Mouse (Mus musculus) stomach, postnatal 0 days (tissue): ENCODE measurements around the gene Txndc9. TPM values are rescaled to one million over a fixed set of nuclear protein-coding genes. Genes with fewer than 3 reads are reported as not detected.

Source experiments
- ATAC-seq: fragments of 200-750 bp; cut with Nextera tagmentation; 2 replicates; pipeline ENCODE4 v1.8.0; 2017; ENCODE audit not compliant: low FRiP score, low TSS enrichment
- DNase-seq: peaks from one replicate; pipeline ENCODE4 v3.0.0-alpha.2; 2016; ENCODE audit warnings: low spot score
- H3K27ac ChIP-seq: fragments of 300-500 bp; sonication (generic); replicated peaks from 2 replicates; pipeline ENCODE4 v1.5.1; 2014; ENCODE audit warnings: mild to moderate bottlenecking, control low read depth
- H3K27me3 ChIP-seq: fragments of 300-500 bp; sonication (generic); 2 replicates; pipeline ENCODE4 v1.6.1; 2014; ENCODE audit warnings: low read length; ENCODE audit not compliant: control insufficient read depth, insufficient read depth
- H3K36me3 ChIP-seq: fragments of 300-500 bp; sonication (generic); 2 replicates; pipeline ENCODE4 v1.6.1; 2014; ENCODE audit warnings: low read length, mixed read lengths; ENCODE audit not compliant: control insufficient read depth, insufficient read depth
- H3K4me1 ChIP-seq: fragments of 300-500 bp; sonication (generic); replicated peaks from 2 replicates; pipeline ENCODE4 v1.6.1; 2014; ENCODE audit warnings: antibody characterized with exemption; ENCODE audit not compliant: control insufficient read depth, insufficient read depth
- H3K4me2 ChIP-seq: fragments of 300-500 bp; sonication (generic); replicated peaks from 2 replicates; pipeline ENCODE4 v1.6.1; 2014; ENCODE audit warnings: low read depth, mild to moderate bottlenecking, control low read depth, moderate library complexity
- H3K4me3 ChIP-seq: fragments of 300-500 bp; sonication (generic); 2 replicates; pipeline ENCODE4 v1.5.1; 2014; ENCODE audit warnings: low read depth, low read length, control low read depth
- H3K9ac ChIP-seq: fragments of 300-500 bp; sonication (generic); 2 replicates; pipeline ENCODE4 v1.6.1; 2014; ENCODE audit warnings: mild to moderate bottlenecking, low read length, control low read depth, mixed read lengths
- H3K9me3 ChIP-seq: fragments of 300-500 bp; sonication (generic); 2 replicates; pipeline ENCODE4 v1.6.1; 2016; ENCODE audit warnings: low read length; ENCODE audit not compliant: control insufficient read depth
- CTCF ChIP-seq: IDR thresholded peaks from 2 replicates; pipeline ENCODE4 v1.5.1; 2016; ENCODE audit warnings: antibody characterized with exemption, low read depth, mild to moderate bottlenecking, moderate library complexity
- EP300 ChIP-seq: optimal IDR thresholded peaks from 2 replicates; pipeline ENCODE3; 2016; ENCODE audit warnings: antibody characterized with exemption
- WGBS: fragments of 180-500 bp; shearing (Covaris S2); extraction: QIAGEN DNeasy Blood & Tissue Kit; methylation state at CpG from one replicate; pipeline ENCODE4 v1.1.7; 2014; 5-methylcytosine and 5-hydroxymethylcytosine counted together
- polyA plus RNA-seq: library from polyadenylated mRNA; unstranded; fragments of >200 nt; fragmentation: Nextera tagmentation; extraction: Ambion mirVana; gene quantifications from 2 replicates; pipeline ENCODE4 v1.2.1, GENCODE M21; 2015

The Txndc9 gene
- polyA plus RNA-seq, 1 experiment from 2014 or later: 119 TPM

- ATAC-seq (no peak), DNase-seq (no peak)
- TF ChIP-seq CTCF (no peak), EP300 (no peak)
- Histone ChIP-seq H3K9ac (no peak overlapping the region), H3K4me3 (no peak overlapping the region), H3K4me1 (no peaks in the 10 kb centered on the region; the same call in 1 of the 2 replicates), H3K4me2 (no peak overlapping the region), H3K9me3 (no peaks in the 10 kb centered on the region), H3K27me3 (no peaks in the 10 kb centered on the region), H3K27ac (no peak overlapping the region), H3K36me3 (no peaks in the 10 kb centered on the region)
- WGBS: 94% methylated on average over 9 of the region's 9 CpGs
Measured at GRCm38 (mm10) chr1:38001956-38002355, 4.3 kb upstream of the Txndc9 start.

GRCm38 (mm10) chr1:38000844-38001243 lies 3.2 kb upstream of the Txndc9 start:
- no peak overlapping the region for H3K9ac ChIP-seq
- no peak overlapping the region for H3K27ac ChIP-seq
- DNase-seq (no peak), ATAC-seq (no peak)
- no peak overlapping the region for H3K4me3 ChIP-seq
- no peaks in the 10 kb centered on the region for H3K27me3 ChIP-seq
- H3K36me3 ChIP-seq: no peaks in the 10 kb centered on the region
- H3K4me2 ChIP-seq: no peak overlapping the region
- no peaks in the 10 kb centered on the region; the same call in 1 of the 2 replicates for H3K4me1 ChIP-seq
- no peak for TF ChIP-seq CTCF
- TF ChIP-seq EP300: no peak
- no peaks in the 10 kb centered on the region for H3K9me3 ChIP-seq
- 94% methylated on average over 8 of the region's 8 CpGs for WGBS

- no peak overlapping the region for H3K4me2 ChIP-seq
- no peaks in the 10 kb centered on the region for H3K9me3 ChIP-seq
- no peaks in the 10 kb centered on the region for H3K27me3 ChIP-seq
- no peak overlapping the region for H3K27ac ChIP-seq
- no peak for TF ChIP-seq EP300
- no peak for TF ChIP-seq CTCF
- DNase-seq (no peak), ATAC-seq (no peak)
- H3K36me3 ChIP-seq: peaks cover 8% of the 10 kb centered on the region; the same call in 1 of the 2 replicates
- H3K9ac ChIP-seq: no peak overlapping the region
- no peak overlapping the region for H3K4me3 ChIP-seq
- WGBS: 47% methylated on average over 3 of the region's 3 CpGs
- H3K4me1 ChIP-seq: no peaks in the 10 kb centered on the region; the same call in 1 of the 2 replicates
Measured at GRCm38 (mm10) chr1:37999552-37999951, 1.9 kb upstream of the Txndc9 start.

- Histone ChIP-seq H3K4me1 (no peaks in the 10 kb centered on the region; the same call in 1 of the 2 replicates), H3K4me3 (peak overlapping the region; percentile 91), H3K27ac (peak overlapping the region; percentile 93), H3K9ac (peak overlapping the region; percentile 94), H3K4me2 (peak overlapping the region; percentile 73), H3K27me3 (no peaks in the 10 kb centered on the region), H3K36me3 (peaks cover 12% of the 10 kb centered on the region; the same call in 1 of the 2 replicates), H3K9me3 (no peaks in the 10 kb centered on the region)
- ATAC-seq: peak; percentile 51
- TF ChIP-seq EP300: no peak
- TF ChIP-seq CTCF: no peak
- peak; percentile 72 for DNase-seq
- 2% methylated on average over 43 of the region's 47 CpGs for WGBS
Measured at GRCm38 (mm10) chr1:37998371-37999199, 892 bp upstream of the Txndc9 start.

- peak; percentile 98 for DNase-seq
- TF ChIP-seq CTCF (no peak), EP300 (peak; percentile 93)
- H3K27me3 ChIP-seq: no peaks in the 10 kb centered on the region
Measured at GRCm38 (mm10) chr1:37996877-37997484, 712 bp downstream of the Txndc9 start.

More at GRCm38 (mm10) chr1:37996877-37997484, 712 bp downstream of the Txndc9 start:
- Histone ChIP-seq H3K9ac (peak overlapping the region; percentile 94), H3K36me3 (peaks cover 19% of the 10 kb centered on the region; the same call in 1 of the 2 replicates), H3K27ac (peak overlapping the region; percentile 93), H3K4me2 (peak overlapping the region; percentile 73), H3K4me1 (no peaks in the 10 kb centered on the region; the same call in 1 of the 2 replicates), H3K4me3 (peak overlapping the region; percentile 91), H3K9me3 (no peaks in the 10 kb centered on the region)
- under 1% methylated on average over 42 of the region's 42 CpGs for WGBS
- peak; percentile 97 for ATAC-seq
